Mouse (Mus musculus): ENCODE results near the gene Tbc1d2b. TPM values are rescaled to one million over a fixed set of nuclear protein-coding genes. Genes with fewer than 3 reads are reported as not detected.

The Tbc1d2b gene
- polyA plus RNA-seq, 1 experiment from 2014 or later, result 5.4 TPM

- 62% methylated on average over 1 of the region's 1 CpGs for WGBS
- Histone ChIP-seq H3K36me3 (no peaks in the 10 kb centered on the region), H3K4me2 (no peak overlapping the region), H3K27ac (no peak overlapping the region), H3K9me3 (replicated peaks) (no peaks in the 10 kb centered on the region), H3K27me3 (no peaks in the 10 kb centered on the region), H3K4me3 (no peak overlapping the region), H3K9ac (no peak overlapping the region), H3K4me1 (replicated peaks) (peaks cover 9% of the 10 kb centered on the region)
- no peak for ATAC-seq (replicated peaks; ENCODE audit: insufficient number of reproducible peaks, insufficient read depth, low FRiP score, low read depth)
Measured at GRCm38 (mm10) chr9:90276779-90277178, 6.2 kb upstream of the Tbc1d2b start.

GRCm38 (mm10) chr9:90275906-90276305 lies 5.3 kb upstream of the Tbc1d2b start:
- H3K27ac ChIP-seq, result no peak overlapping the region
- 85% methylated on average over 5 of the region's 5 CpGs for WGBS
- no peak for ATAC-seq (replicated peaks; ENCODE audit: insufficient number of reproducible peaks, insufficient read depth, low FRiP score, low read depth)

GRCm38 (mm10) chr9:90275500-90275899 lies 4.9 kb upstream of the Tbc1d2b start:
- no peaks in the 10 kb centered on the region for H3K9me3 ChIP-seq (replicated peaks)
- no peak overlapping the region for H3K4me2 ChIP-seq
- H3K27me3 ChIP-seq, result no peaks in the 10 kb centered on the region
- H3K27ac ChIP-seq, result no peak overlapping the region
- no peak overlapping the region for H3K4me3 ChIP-seq
- 59% methylated on average over 2 of the region's 2 CpGs for WGBS
- H3K36me3 ChIP-seq, result no peaks in the 10 kb centered on the region
- no peak for ATAC-seq (replicated peaks; ENCODE audit: insufficient number of reproducible peaks, insufficient read depth, low FRiP score, low read depth)
- no peak overlapping the region for H3K9ac ChIP-seq
- H3K4me1 ChIP-seq (replicated peaks), result peaks cover 18% of the 10 kb centered on the region

More at GRCm38 (mm10) chr9:90275906-90276305, 5.3 kb upstream of the Tbc1d2b start:
- no peak overlapping the region for H3K9ac ChIP-seq
- no peaks in the 10 kb centered on the region for H3K36me3 ChIP-seq
- no peaks in the 10 kb centered on the region for H3K27me3 ChIP-seq
- H3K4me1 ChIP-seq (replicated peaks), result peaks cover 18% of the 10 kb centered on the region
- no peaks in the 10 kb centered on the region for H3K9me3 ChIP-seq (replicated peaks)
- H3K4me2 ChIP-seq, result no peak overlapping the region
- H3K4me3 ChIP-seq, result no peak overlapping the region

GRCm38 (mm10) chr9:90274516-90274915 lies 3.9 kb upstream of the Tbc1d2b start:
- H3K4me2 ChIP-seq, result no peak overlapping the region
- no peaks in the 10 kb centered on the region for H3K36me3 ChIP-seq
- no peaks in the 10 kb centered on the region for H3K9me3 ChIP-seq (replicated peaks)
- H3K27ac ChIP-seq, result no peak overlapping the region
- H3K27me3 ChIP-seq, result no peaks in the 10 kb centered on the region
- WGBS, result 59% methylated on average over 3 of the region's 3 CpGs
- peaks cover 25% of the 10 kb centered on the region for H3K4me1 ChIP-seq (replicated peaks)
- ATAC-seq (replicated peaks; ENCODE audit: insufficient number of reproducible peaks, insufficient read depth, low FRiP score, low read depth), result no peak
- H3K9ac ChIP-seq, result no peak overlapping the region
- no peak overlapping the region for H3K4me3 ChIP-seq

- Histone ChIP-seq H3K27me3 (no peaks in the 10 kb centered on the region), H3K4me3 (no peak overlapping the region), H3K9ac (no peak overlapping the region), H3K9me3 (replicated peaks) (no peaks in the 10 kb centered on the region), H3K36me3 (no peaks in the 10 kb centered on the region), H3K4me1 (replicated peaks) (peaks cover 25% of the 10 kb centered on the region), H3K4me2 (no peak overlapping the region), H3K27ac (no peak overlapping the region)
- no peak for ATAC-seq (replicated peaks; ENCODE audit: insufficient number of reproducible peaks, insufficient read depth, low FRiP score, low read depth)
- 81% methylated on average over 12 of the region's 12 CpGs for WGBS
Measured at GRCm38 (mm10) chr9:90272346-90272745, 1.7 kb upstream of the Tbc1d2b start.

GRCm38 (mm10) chr9:90271541-90272090 lies 1.0 kb upstream of the Tbc1d2b start:
- no peak for ATAC-seq (replicated peaks; ENCODE audit: insufficient number of reproducible peaks, insufficient read depth, low FRiP score, low read depth)
- H3K36me3 ChIP-seq, result no peaks in the 10 kb centered on the region
- no peaks in the 10 kb centered on the region for H3K9me3 ChIP-seq (replicated peaks)
- no peaks in the 10 kb centered on the region for H3K27me3 ChIP-seq
- 0 out of 2 replicates have a peak overlapping the region, but pooled peaks have one; percentile 90 for H3K4me2 ChIP-seq
- H3K4me3 ChIP-seq, result 0 out of 2 replicates have a peak overlapping the region, but pooled peaks have one; percentile 82
- peaks cover 25% of the 10 kb centered on the region for H3K4me1 ChIP-seq (replicated peaks)
- WGBS, result 63% methylated on average over 5 of the region's 5 CpGs
- H3K27ac ChIP-seq, result no peak overlapping the region
- no peak overlapping the region for H3K9ac ChIP-seq

- no peaks in the 10 kb centered on the region for H3K27me3 ChIP-seq
- peak overlapping the region; percentile 90 for H3K4me2 ChIP-seq
- no peaks in the 10 kb centered on the region for H3K36me3 ChIP-seq
- H3K4me1 ChIP-seq (replicated peaks), result peaks cover 25% of the 10 kb centered on the region
- 9% methylated on average over 11 of the region's 11 CpGs for WGBS
- no peak overlapping the region for H3K27ac ChIP-seq
- no peak for ATAC-seq (replicated peaks; ENCODE audit: insufficient number of reproducible peaks, insufficient read depth, low FRiP score, low read depth)
- H3K4me3 ChIP-seq, result peak overlapping the region; percentile 82
- peak overlapping the region; percentile 81 for H3K9ac ChIP-seq
- no peaks in the 10 kb centered on the region for H3K9me3 ChIP-seq (replicated peaks)
Measured at GRCm38 (mm10) chr9:90270944-90271295, 316 bp upstream of the Tbc1d2b start.

- Histone ChIP-seq H3K4me3 (peak overlapping the region; percentile 82), H3K27me3 (no peaks in the 10 kb centered on the region), H3K9ac (peak overlapping the region; percentile 81), H3K9me3 (replicated peaks) (no peaks in the 10 kb centered on the region), H3K27ac (peak overlapping the region; percentile 78), H3K36me3 (no peaks in the 10 kb centered on the region), H3K4me2 (peak overlapping the region; percentile 90), H3K4me1 (replicated peaks) (peaks cover 25% of the 10 kb centered on the region)
- WGBS, result 22% methylated on average over 7 of the region's 7 CpGs
- peak; percentile 33; the same call in 1 of the 2 replicates for ATAC-seq (replicated peaks; ENCODE audit: insufficient number of reproducible peaks, insufficient read depth, low FRiP score, low read depth)
Measured at GRCm38 (mm10) chr9:90269011-90269681, 1.5 kb downstream of the Tbc1d2b start.

- ATAC-seq (replicated peaks; ENCODE audit: insufficient number of reproducible peaks, insufficient read depth, low FRiP score, low read depth), result no peak
- Histone ChIP-seq H3K4me3 (no peak overlapping the region), H3K36me3 (no peaks in the 10 kb centered on the region), H3K27ac (no peak overlapping the region), H3K4me2 (no peak overlapping the region), H3K9me3 (replicated peaks) (no peaks in the 10 kb centered on the region), H3K4me1 (replicated peaks) (peaks cover 25% of the 10 kb centered on the region), H3K9ac (no peak overlapping the region), H3K27me3 (no peaks in the 10 kb centered on the region)
- 91% methylated on average over 10 of the region's 10 CpGs for WGBS
Measured at GRCm38 (mm10) chr9:90266926-90267325, 3.7 kb downstream of the Tbc1d2b start.

- Histone ChIP-seq H3K4me2 (no peak overlapping the region), H3K27me3 (no peaks in the 10 kb centered on the region), H3K27ac (no peak overlapping the region), H3K36me3 (no peaks in the 10 kb centered on the region), H3K9me3 (replicated peaks) (no peaks in the 10 kb centered on the region), H3K4me3 (no peak overlapping the region), H3K9ac (no peak overlapping the region), H3K4me1 (replicated peaks) (peaks cover 23% of the 10 kb centered on the region)
- 85% methylated on average over 10 of the region's 10 CpGs for WGBS
- ATAC-seq (replicated peaks; ENCODE audit: insufficient number of reproducible peaks, insufficient read depth, low FRiP score, low read depth), result no peak
Measured at GRCm38 (mm10) chr9:90266059-90266458, 4.5 kb downstream of the Tbc1d2b start.

- 81% methylated on average over 5 of the region's 5 CpGs for WGBS
- Histone ChIP-seq H3K4me3 (no peak overlapping the region), H3K4me2 (no peak overlapping the region), H3K36me3 (no peaks in the 10 kb centered on the region), H3K4me1 (replicated peaks) (peaks cover 27% of the 10 kb centered on the region), H3K27ac (no peak overlapping the region), H3K9me3 (replicated peaks) (no peaks in the 10 kb centered on the region), H3K9ac (no peak overlapping the region), H3K27me3 (no peaks in the 10 kb centered on the region)
- no peak for ATAC-seq (replicated peaks; ENCODE audit: insufficient number of reproducible peaks, insufficient read depth, low FRiP score, low read depth)
Measured at GRCm38 (mm10) chr9:90265322-90266039, 5.1 kb downstream of the Tbc1d2b start.

All from heart, embryonic 15.5 days (tissue).